Mouse (Mus musculus): ENCODE results near the gene Rxfp1. TPM values are rescaled to one million over a fixed set of nuclear protein-coding genes. Genes with fewer than 3 reads are reported as not detected.
"Not testable (repeated sequence)": the region's sequence is repeated elsewhere in the genome, so short reads cannot be mapped to it uniquely, and the experiment has no call there.

Gene Rxfp1
- total RNA-seq (2014; fragmentation: Nextera tagmentation), result not detected in 2 replicates
- not detected in 2 replicates for total RNA-seq (2017)

GRCm38 (mm10) chr3:79737780-79738179 lies at the start of gene Rxfp1:
Gene Rxfp1, minus strand, starts transcription at chr3:79737880.
- ATAC-seq (replicated peaks; ENCODE audit: poor library complexity, severe bottlenecking), result no peak

- no peak for ATAC-seq (replicated peaks; ENCODE audit: poor library complexity, severe bottlenecking)
These were observed 46.7 kb upstream of the Rxfp1 start for GRCm38 (mm10) chr3:79784362-79784736.

GRCm38 (mm10) chr3:79783630-79784361 lies 46.1 kb upstream of the Rxfp1 start:
- no peak for ATAC-seq (replicated peaks; ENCODE audit: poor library complexity, severe bottlenecking)

GRCm38 (mm10) chr3:79772701-79773100 lies 35.0 kb upstream of the Rxfp1 start:
- ATAC-seq (replicated peaks; ENCODE audit: poor library complexity, severe bottlenecking), result no peak

GRCm38 (mm10) chr3:79753736-79754135 lies 16.1 kb upstream of the Rxfp1 start:
- ATAC-seq (replicated peaks; ENCODE audit: poor library complexity, severe bottlenecking), result no peak

- no peak for ATAC-seq (replicated peaks; ENCODE audit: poor library complexity, severe bottlenecking)
These were observed 8.9 kb upstream of the Rxfp1 start for GRCm38 (mm10) chr3:79746585-79746984.

GRCm38 (mm10) chr3:79745101-79745500 lies 7.4 kb upstream of the Rxfp1 start:
- no peak for ATAC-seq (replicated peaks; ENCODE audit: poor library complexity, severe bottlenecking)

- ATAC-seq (replicated peaks; ENCODE audit: poor library complexity, severe bottlenecking), result no peak
These were observed 6.7 kb upstream of the Rxfp1 start for GRCm38 (mm10) chr3:79744415-79744814.

GRCm38 (mm10) chr3:79740351-79740750 lies 2.7 kb upstream of the Rxfp1 start:
- ATAC-seq (replicated peaks; ENCODE audit: poor library complexity, severe bottlenecking), result no peak

GRCm38 (mm10) chr3:79738451-79738850 lies 771 bp upstream of the Rxfp1 start:
- ATAC-seq (replicated peaks; ENCODE audit: poor library complexity, severe bottlenecking), result no peak

GRCm38 (mm10) chr3:79726506-79727075 lies 11.1 kb downstream of the Rxfp1 start:
- ATAC-seq (replicated peaks; ENCODE audit: poor library complexity, severe bottlenecking), result no peak

- ATAC-seq (replicated peaks; ENCODE audit: poor library complexity, severe bottlenecking), result no peak
These were observed 16.8 kb downstream of the Rxfp1 start for GRCm38 (mm10) chr3:79720756-79721484.

GRCm38 (mm10) chr3:79706436-79706835 lies 31.2 kb downstream of the Rxfp1 start:
- ATAC-seq (replicated peaks; ENCODE audit: poor library complexity, severe bottlenecking), result no peak

- ATAC-seq (replicated peaks; ENCODE audit: poor library complexity, severe bottlenecking), result no peak
These were observed 34.5 kb downstream of the Rxfp1 start for GRCm38 (mm10) chr3:79703135-79703534.

GRCm38 (mm10) chr3:79691957-79692356 lies 45.7 kb downstream of the Rxfp1 start:
- ATAC-seq (replicated peaks; ENCODE audit: poor library complexity, severe bottlenecking), result no peak

- no peak for ATAC-seq (replicated peaks; ENCODE audit: poor library complexity, severe bottlenecking)
These were observed 47.5 kb downstream of the Rxfp1 start for GRCm38 (mm10) chr3:79690111-79690651.

GRCm38 (mm10) chr3:79688101-79688500 lies 49.6 kb downstream of the Rxfp1 start:
- ATAC-seq (replicated peaks; ENCODE audit: poor library complexity, severe bottlenecking), result not testable (repeated sequence)

GRCm38 (mm10) chr3:79683529-79683928 lies 54.2 kb downstream of the Rxfp1 start:
- no peak for ATAC-seq (replicated peaks; ENCODE audit: poor library complexity, severe bottlenecking)

GRCm38 (mm10) chr3:79682351-79683132 lies 55.1 kb downstream of the Rxfp1 start:
- ATAC-seq (replicated peaks; ENCODE audit: poor library complexity, severe bottlenecking), result no peak

- ATAC-seq (replicated peaks; ENCODE audit: poor library complexity, severe bottlenecking), result peak; percentile 53
These were observed 61.3 kb downstream of the Rxfp1 start for GRCm38 (mm10) chr3:79676411-79676810.
